Mouse (Mus musculus): ENCODE data around the gene Cilp2.

Cilp2 gene

GRCm38 (mm10) chr8:69832298-69832853, 55.1 kb downstream of the Cilp2 start, which contains the start of gene Pbx4:
Pbx4 (plus strand) TSS chr8:69832491.
- in situ Hi-C loops (cut with MboI; ENCODE audit: unreplicated experiment in 2 of 2), result no loop called here

Data from v-Abl transformed pro-B cells (cell line).